Mouse (Mus musculus) spleen, postnatal 36 days (tissue): ENCODE data around the gene Ltb4r1.

Experiments
- DNase-seq, 2 experiments: peaks; one replicate each; pipeline ENCODE4 v3.0.0; 2022; ENCODE audit warnings: low spot score in 2 of 2, mixed read lengths in 1 of 2

Ltb4r1 gene

DNA sequence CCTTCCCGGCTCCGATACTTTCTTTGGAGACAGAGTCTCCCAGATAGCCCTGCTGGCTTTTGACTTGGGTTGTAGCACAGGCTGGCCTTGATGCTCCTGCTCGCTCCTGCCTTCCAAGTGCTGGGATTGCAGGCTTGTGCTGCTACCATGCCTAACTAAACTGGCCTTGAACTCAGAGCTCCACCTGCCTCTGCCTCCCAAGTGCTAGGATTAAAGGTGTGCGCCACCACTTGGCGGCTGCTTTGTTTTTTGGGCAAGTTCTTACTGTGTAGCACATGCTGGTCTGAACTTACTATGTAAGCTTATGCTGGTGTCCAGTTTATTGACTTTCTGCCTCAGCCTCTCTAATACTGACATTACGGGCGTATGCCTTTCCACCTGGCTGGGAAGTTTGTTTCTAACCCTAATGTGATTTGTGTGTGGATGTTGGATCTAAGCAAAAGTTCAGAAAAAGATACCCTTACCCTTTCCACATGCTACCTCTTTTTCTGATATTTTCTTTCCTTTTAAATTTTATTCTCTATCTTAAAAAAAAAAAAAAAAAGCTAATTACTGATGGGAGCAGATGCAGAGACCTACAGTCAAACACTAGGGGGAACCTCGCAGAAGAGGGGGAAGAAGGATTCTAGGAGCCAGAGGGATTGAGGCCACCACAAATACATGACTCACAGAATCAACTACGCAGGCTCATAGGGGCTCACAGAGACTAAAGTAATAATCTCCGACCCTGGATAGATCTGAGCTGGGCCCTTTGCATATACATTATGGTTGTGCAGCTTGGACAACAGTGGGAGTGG lies 18.5 kb upstream of the Ltb4r1 start:
- DNase-seq: no peak

DNA sequence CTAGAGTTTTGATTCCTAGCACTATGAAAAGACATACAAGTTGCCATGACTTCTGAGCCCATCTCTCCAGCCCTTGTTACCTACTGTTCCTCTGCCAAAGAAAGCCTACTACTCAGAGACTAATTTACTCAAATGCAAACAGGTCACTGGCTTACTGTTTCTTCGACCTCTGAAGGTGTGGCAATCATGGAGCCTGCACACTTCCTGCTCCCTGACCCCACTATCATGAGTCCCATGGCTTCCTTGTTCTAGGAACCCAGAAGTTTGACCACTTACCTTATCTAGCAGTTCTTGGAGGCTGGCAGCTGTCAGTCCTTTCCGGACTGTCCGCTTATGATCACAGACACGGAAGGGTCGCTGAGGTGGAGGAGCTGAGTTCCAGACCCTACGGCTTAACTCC lies 8.2 kb upstream of the Ltb4r1 start:
- no peak for DNase-seq

DNA sequence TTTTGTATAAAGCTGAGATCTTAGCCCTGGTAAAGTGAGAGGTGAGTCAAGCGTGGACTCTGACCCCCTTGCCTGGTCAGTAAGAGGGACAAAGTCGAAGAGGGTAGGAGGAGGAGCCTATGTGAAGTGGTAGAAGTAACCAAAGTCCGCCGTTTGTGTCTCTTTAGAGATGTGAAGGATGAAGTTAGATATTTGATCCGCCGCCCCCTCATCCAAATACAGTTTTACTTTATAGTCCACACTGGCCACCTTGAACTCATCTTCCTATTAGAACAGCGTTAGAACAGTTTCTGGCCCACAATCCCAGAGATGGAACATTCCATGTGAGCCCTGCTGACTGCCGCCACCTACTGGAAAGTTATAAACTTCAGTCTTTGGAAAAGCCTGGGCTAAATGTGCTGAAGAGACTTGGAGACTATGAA lies 7.4 kb upstream of the Ltb4r1 start, which contains the start of gene Cideb:
Cideb (minus strand) TSS at position 96 of the 422 bp plus-strand sequence.
- no peak for DNase-seq

DNA sequence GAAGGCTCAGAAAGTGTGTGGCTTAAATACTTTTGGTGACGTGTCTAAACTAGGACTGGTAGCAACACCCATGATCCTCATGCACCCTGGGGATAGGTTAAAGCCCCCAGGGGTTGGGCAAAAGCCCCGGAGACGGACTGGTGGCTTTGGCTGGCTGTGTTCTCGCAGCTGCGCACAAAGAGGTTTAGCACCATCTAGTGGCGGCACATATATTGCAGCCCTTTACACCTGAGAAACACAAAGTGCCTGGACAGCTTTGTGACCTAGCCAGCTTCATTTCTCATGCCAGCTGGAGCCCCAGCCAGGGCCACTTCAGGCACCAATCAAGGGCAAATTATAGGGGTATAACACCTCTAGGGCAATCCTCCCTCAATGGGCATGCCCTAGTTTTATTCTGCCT lies 5.6 kb upstream of the Ltb4r1 start:
- DNase-seq: peak; percentile 69 to 76

DNA sequence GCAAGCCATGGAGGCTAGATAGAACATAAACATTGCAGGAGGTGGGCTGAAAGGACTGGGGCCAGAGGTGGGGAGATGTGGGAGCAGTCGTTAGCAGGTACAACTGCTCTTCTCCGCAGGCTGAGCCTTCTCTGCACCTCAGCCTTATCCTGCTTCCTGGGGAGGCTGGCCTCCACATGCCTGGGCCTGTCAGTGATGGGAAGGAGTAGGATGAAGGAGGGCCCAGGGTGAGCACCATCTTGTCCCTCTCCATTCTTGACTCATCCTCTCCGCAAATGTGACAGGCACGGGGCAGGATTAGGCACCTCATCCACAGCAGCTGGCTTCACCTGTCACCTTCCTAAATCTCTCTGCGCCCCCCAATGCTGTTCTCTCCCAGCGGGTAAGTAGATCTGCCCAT lies 4.6 kb upstream of the Ltb4r1 start, which contains the start of gene Ltb4r2:
Ltb4r2 (plus strand) TSS at position 266 of the 400 bp plus-strand sequence.
- DNase-seq: no peak

DNA sequence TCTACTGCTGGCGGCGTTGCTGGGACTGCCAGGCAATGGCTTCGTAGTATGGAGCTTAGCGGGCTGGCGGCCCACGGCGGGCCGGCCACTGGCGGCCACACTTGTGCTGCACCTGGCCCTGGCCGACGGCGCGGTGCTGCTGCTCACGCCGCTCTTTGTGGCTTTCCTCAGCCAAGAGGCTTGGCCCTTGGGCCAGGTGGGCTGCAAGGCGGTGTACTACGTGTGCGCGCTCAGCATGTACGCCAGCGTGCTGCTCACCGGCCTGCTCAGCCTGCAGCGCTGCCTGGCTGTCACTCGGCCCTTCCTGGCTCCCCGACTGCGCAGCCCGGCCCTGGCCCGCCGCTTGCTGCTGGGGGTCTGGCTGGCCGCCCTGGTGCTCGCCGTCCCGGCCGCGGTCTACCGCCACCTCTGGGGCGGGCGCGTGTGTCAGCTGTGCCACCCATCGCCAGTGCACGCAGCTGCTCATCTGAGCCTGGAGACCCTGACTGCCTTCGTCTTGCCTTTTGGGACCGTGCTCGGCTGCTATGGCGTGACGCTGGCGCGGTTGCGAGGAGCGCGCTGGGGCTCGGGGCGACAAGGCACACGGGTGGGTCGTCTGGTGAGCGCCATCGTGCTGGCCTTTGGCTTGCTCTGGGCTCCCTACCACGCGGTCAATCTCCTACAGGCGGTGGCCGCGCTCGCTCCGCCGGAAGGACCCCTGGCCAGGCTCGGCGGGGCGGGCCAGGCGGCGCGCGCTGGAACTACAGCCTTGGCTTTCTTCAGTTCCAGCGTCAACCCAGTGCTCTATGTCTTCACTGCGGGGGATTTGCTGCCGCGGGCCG lies 3.6 kb upstream of the Ltb4r1 start:
- DNase-seq: no peak

DNA sequence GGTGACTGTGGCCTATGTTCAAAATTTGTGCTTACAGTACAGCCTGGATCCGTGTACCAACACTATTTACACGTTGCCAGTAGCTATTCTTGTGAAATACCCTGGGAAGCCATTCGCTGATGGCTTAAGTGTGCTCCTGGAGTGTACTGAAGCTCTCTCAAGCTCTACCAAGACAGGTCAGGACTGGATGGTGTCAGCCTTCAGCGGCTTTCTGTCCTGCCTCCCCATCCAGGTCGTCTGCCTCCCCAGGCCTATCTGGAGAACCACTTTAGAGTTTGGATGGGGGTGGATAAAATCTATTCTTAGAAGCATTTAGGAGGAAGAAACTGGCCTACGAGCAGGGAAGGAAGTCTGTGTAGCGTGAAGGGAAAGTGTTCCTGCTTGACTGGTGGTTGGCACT lies 2.6 kb upstream of the Ltb4r1 start:
- no peak for DNase-seq

DNA sequence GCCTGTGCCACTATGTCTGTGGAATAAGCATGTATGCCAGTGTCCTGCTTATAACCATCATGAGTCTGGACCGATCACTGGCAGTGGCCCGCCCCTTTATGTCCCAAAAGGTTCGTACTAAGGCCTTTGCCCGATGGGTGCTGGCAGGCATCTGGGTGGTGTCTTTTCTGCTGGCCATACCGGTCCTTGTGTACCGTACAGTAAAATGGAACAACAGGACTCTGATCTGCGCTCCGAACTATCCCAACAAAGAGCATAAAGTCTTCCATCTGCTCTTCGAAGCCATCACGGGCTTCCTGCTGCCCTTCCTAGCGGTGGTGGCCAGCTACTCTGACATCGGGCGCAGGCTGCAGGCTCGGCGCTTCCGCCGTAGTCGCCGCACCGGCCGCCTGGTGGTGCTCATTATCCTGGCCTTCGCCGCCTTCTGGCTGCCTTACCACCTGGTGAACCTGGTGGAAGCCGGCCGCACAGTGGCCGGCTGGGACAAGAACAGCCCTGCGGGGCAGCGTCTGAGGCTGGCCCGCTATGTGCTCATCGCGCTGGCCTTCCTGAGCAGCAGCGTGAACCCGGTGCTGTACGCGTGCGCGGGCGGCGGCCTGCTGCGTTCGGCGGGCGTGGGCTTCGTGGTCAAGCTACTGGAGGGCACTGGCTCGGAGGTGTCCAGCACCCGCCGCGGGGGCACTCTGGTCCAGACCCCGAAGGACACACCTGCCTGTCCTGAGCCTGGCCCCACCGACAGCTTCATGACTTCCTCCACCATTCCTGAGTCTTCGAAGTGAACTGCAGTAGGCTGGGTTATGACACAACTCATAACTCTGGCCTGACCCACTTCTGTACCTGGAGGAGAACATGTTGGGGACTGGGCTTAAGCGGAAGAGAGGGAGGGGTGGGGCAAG lies 2.0 kb downstream of the Ltb4r1 start:
- no peak for DNase-seq

DNA sequence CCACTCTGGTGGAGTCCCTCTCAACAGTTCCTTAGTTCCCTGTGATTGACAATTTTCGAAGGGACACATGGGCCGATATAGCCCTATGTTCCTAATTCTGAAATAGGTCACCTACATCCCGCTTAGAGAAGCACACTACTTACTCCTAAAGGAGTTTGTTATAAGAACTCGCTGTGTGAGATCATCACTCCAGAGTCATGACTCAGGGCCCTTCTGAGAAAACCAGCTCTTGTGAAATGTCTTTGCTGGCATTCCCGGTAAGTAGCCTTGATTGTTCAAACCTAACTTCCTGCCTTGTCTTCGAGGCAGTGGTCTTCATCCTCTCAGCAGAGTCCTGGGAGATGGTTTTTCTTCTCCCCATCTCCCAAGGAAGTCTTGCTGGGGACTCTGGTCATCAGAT lies 2.8 kb downstream of the Ltb4r1 start:
- DNase-seq: no peak

DNA sequence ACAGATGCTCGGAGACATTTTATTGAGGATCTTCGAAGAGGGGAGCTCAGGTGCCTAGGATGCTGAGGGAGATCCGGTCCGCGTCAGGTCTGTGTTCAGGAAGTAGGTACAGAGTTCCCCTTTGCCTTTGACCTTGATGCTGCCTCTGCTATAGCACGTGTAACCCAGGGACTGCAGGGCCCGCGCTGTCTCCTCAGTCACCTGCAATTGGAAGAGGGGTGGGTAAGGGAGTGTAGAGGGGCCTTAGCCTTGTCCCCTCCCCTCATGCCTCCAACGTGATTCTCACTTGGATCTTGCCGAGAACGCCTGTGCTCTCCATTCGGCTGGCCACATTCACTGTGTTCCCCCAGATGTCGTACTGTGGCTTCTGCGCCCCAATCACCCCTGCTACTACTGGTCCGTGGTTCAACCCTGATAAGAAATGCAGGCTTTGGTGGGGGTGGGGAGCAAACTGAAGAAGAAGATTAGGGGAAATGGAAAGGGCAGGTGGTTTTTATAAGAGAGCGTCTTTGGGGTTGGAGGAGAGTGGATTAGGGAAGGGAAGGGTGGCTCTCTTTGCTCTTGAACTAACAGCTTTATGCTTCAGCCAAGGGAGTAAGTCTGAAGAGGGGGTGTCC lies 3.4 kb downstream of the Ltb4r1 start:
- DNase-seq: no peak

DNA sequence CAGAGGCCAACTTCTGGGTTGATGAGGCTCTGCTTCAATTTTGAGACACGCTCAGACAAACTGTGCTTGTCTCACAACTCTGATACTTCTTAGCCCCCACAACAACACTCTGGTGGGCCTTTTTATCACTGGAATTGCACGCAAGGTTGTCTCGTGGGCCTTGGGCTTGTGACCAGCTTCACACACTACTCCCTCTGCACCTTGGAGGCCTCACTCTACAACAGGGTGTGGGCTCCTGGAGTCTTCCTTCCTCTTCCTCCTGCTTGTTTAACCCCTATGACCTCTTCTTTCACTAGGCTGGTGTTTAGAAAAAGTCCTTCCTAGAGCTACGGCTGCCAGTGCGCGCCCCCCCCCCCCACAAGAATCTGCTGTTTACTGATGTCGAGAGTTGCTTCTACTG lies 10.9 kb downstream of the Ltb4r1 start:
- DNase-seq: no peak

DNA sequence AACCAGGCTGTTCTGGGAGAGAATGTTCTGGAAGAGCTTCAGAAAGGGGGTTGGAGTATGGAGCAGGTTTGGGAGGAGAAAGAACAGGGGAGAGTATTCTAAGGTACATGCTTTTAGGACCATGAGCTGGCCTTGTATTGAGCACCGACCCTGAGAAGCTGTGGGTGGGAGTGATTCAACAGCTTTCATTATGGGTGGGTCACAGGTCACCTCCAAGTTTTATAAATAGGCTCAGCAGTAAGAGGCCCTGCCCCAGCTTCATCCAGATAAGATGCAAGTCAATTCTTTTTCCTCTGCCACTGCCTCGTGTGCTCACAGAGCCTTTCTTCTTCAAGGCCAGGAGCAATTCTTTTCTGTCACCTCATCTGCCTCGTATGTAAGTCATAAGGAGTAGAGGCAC lies 11.4 kb downstream of the Ltb4r1 start:
- no peak for DNase-seq

DNA sequence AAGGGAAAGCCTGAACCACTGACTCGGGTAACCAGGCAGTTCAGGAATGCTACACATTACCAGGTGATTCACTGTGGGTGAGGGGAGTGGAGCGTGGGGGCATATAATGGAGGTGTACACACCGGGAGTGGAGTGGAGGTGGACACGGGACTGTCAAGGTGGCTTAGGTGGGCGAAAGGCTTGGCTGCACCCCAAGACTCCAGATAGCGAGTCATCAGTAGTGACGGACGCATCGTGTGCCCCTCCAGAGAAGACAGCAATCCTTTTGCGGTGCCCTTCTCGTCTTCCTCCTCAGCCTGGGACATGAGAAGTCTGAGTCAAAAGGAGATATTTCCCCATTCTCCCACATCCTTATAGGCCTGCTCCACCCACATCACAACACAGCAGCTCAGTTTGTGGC lies 12.0 kb downstream of the Ltb4r1 start:
- no peak for DNase-seq

DNA sequence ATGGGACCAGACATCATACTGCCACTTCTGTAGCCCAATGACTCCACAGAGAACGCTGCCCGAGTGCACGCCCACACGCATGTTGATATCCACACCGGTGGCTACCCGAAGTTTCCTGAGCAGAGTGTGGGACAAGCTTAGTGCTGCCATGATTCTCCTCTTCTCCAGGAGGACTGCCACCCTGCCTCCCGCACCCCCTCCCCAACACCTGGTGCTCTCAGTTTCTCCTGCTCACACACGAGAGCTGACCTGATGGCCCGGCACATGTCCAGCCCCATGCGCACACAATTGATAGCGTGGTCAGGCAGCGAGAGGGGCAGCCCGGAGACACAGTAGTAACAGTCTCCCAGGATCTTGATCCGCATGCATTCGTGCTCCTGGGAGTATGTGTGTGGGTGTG lies 12.9 kb downstream of the Ltb4r1 start:
- DNase-seq: peak in 1 of 2 experiments; percentile 1

DNA sequence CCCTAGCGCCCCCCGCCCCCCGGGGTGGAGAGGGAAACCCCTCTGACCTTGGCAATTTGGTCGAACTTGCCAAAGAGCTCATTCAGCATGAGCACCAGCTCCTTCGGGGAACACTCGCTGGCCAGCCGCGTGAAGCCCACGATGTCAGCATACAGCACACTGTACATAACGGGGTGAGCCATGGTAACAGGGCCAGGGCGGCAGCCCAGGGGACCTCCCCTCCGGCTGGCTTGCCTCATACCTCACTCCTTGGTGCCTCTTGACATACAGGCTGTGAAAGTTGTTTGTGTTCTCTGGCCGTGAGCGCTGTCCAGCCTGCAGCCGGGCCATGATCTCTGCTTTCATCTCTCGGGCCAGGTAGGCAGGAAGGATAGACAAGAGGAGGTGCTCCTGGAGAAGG lies 13.9 kb downstream of the Ltb4r1 start:
- DNase-seq: peak in 1 of 2 experiments; percentile 0

DNA sequence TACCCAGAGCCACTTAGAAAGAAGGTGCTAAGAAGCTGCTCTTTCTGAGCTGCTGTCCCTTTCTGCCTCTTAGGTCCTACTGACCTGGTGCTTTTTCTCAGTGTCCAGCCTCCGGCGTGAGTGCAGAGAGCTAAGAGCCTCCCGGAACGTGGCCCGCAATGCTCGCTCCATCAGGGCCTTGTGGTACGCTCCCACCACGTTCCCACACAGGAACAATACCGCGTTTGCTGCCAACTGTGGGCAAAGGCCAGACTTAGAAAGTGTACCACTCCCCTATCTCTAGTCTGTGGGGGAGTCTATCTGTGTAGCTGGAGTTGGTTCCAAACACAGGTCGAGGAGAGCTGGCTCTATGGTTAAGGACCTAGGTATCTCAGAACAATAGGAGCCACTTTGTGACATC lies 15.0 kb downstream of the Ltb4r1 start:
- DNase-seq: peak; percentile 0 to 1

DNA sequence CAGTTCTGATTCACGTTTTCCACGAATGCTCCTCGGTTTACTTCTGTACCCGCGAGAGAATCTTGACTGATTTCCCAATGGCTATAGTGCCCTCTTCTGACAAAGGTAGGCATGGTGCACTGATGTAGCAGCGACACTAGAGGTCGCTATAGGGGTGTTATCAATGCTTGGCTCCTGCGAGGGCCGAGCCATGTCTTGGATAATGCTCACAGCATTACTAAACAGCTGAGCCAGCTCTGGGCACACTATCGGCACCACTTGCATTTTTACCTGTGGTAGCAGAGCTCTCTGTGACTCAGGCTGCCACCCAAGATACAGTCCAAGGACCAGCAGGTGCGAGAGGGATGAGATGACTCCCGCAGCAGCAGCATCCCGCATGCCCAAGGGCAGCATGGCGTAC lies 15.5 kb downstream of the Ltb4r1 start:
- DNase-seq: peak; percentile 45 to 51

DNA sequence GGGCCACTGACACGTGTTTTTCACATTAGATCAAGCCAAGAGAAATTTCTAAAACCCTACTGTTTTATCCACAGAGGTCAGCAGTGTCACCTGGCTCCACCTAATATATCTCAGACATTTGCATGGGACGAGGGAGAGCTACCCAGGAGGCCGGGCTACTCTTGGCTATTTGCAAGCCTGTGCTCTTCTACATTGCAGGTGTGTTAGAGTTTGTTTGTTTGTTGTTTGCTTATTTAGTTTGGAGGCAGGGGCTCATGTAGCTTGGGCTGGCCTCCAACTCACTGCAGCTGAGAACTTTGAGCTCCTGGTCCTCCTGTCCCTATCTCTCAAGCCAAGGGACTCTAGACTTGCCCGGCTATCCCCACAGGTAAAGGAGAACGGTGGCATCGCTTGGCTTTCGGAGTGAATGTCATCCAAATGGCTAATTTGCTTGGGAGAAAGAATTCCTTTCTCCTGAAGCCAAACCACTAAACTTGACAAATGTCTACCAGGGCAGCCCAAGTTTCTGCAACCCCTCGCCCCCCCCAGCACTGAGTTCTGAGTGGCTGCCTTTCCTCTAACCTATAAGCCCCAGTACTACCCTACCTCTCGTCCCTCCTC lies 16.7 kb downstream of the Ltb4r1 start:
- DNase-seq: peak; percentile 0 to 1

DNA sequence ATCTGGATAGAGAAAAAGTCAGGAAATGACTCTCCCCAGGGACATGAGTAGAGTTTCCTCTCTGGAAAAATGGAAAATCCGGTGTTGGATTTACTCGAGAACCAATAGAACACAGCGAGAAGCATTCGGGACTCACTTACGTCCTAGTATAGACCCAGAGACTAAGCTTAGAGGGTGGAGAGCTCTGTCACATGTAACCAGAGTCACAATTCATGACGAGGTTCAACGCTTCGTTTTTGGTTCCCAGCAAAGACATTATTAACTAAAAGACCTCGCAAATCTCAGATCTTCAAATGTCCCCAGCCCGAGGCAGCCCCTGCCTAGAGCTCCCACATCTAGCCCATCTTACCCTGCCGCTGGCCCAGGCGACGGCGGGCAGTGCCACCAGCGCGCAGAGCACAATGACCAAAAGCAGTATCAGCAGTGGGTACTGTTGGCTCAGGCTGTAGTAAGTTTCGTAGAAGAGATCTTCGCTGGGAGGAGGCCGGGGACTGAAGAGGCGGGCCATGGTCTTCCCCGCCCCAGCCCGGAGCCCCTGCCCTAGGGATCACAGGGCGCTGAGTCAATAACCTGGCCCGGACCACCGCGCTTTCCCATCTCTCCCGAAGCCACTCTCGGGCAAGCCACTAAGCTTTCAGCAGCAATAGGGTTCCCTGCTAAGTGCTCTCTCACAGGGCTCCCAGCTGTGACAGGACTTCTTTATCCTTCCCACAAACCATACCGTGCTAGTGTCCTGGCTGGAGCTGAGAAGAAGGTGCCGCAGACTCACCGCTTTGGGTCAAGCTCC lies 17.6 kb downstream of the Ltb4r1 start:
- peak; percentile 0 for DNase-seq

DNA sequence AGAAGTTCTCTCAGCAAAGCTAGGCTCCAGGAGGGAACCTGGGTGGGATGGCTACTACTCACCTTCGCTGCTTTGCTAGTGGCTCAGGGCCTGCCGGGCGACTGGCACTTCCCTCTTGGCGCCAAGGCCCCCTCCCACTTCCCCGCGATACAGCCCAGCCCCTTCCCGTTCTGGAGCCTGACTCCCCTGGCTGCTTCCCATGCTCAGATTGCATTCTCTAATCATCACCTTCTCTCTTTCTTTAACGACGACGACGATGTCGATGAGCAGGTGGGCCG lies 18.1 kb downstream of the Ltb4r1 start, which contains the start of gene Adcy4:
Adcy4 (minus strand) TSS at position 138 of the 278 bp plus-strand sequence.
- no peak for DNase-seq
